Mouse (Mus musculus) right cerebral cortex, postnatal 14 days (tissue): ENCODE results near the gene Rcan1.
"Not testable (repeated sequence)": the region's sequence is repeated elsewhere in the genome, so short reads cannot be mapped to it uniquely, and the experiment has no call there.

Source experiments
- DNase-seq: peaks from one replicate; pipeline ENCODE4 v3.0.0; 2022

The Rcan1 gene

GRCm38 (mm10) chr16:92470706-92471105 is at the start of gene Rcan1:
Gene Rcan1, minus strand, starts transcription at chr16:92470867.
- DNase-seq = no peak

GRCm38 (mm10) chr16:92519820-92520492 is 49.3 kb upstream of the Rcan1 start:
- DNase-seq = peak; percentile 33

- no peak for DNase-seq
These were observed 48.1 kb upstream of the Rcan1 start for GRCm38 (mm10) chr16:92518718-92519117.

- no peak for DNase-seq
These were observed 45.5 kb upstream of the Rcan1 start for GRCm38 (mm10) chr16:92516139-92516538.

- not testable (repeated sequence) for DNase-seq
These were observed 44.2 kb upstream of the Rcan1 start for GRCm38 (mm10) chr16:92514896-92515295.

- no peak for DNase-seq
These were observed 41.2 kb upstream of the Rcan1 start for GRCm38 (mm10) chr16:92511773-92512391.

GRCm38 (mm10) chr16:92510835-92511772 is 40.4 kb upstream of the Rcan1 start:
- no peak for DNase-seq

- DNase-seq = no peak
These were observed 36.9 kb upstream of the Rcan1 start for GRCm38 (mm10) chr16:92507573-92507972.

- DNase-seq = no peak
These were observed 32.4 kb upstream of the Rcan1 start for GRCm38 (mm10) chr16:92503105-92503504.

- DNase-seq = no peak
These were observed 29.9 kb upstream of the Rcan1 start for GRCm38 (mm10) chr16:92500534-92500933.

- DNase-seq = no peak
These were observed 28.7 kb upstream of the Rcan1 start for GRCm38 (mm10) chr16:92499324-92499723.

- DNase-seq = no peak
These were observed 27.9 kb upstream of the Rcan1 start for GRCm38 (mm10) chr16:92498589-92498981.

GRCm38 (mm10) chr16:92497851-92498588 is 27.4 kb upstream of the Rcan1 start:
- DNase-seq = no peak

- no peak for DNase-seq
These were observed 18.7 kb upstream of the Rcan1 start for GRCm38 (mm10) chr16:92489356-92489755.

GRCm38 (mm10) chr16:92488456-92488855 is 17.8 kb upstream of the Rcan1 start:
- no peak for DNase-seq

GRCm38 (mm10) chr16:92487489-92487888 is 16.8 kb upstream of the Rcan1 start:
- DNase-seq = peak; percentile 37

GRCm38 (mm10) chr16:92487086-92487485 is 16.4 kb upstream of the Rcan1 start:
- DNase-seq = no peak

GRCm38 (mm10) chr16:92485436-92485835 is 14.8 kb upstream of the Rcan1 start, which contains the start of gene Clic6:
Gene Clic6, plus strand, starts transcription at chr16:92485736.
- no peak for DNase-seq

- DNase-seq = peak; percentile 69
These were observed 8.0 kb upstream of the Rcan1 start for GRCm38 (mm10) chr16:92478561-92479150.

- DNase-seq = no peak
These were observed 4.6 kb upstream of the Rcan1 start for GRCm38 (mm10) chr16:92475093-92475860.

GRCm38 (mm10) chr16:92472898-92473297 is 2.2 kb upstream of the Rcan1 start:
- DNase-seq = no peak

GRCm38 (mm10) chr16:92468459-92468858 is 2.2 kb downstream of the Rcan1 start:
- DNase-seq = no peak
